ENCODE assay signal across 12 mouse cellular contexts in genomic region chr4:141570004-141570403, GRCm38 (mm10). TPM values are rescaled to one million over a fixed set of nuclear protein-coding genes. Genes with fewer than 3 reads are reported as not detected.
A peak's percentile ranks its signal among the peaks of the same experiment; 100 is the strongest.
DNase-seq lines count a peak whose midpoint lies in the region; ATAC-seq and TF ChIP-seq lines count a peak whose summit lies in the region.
"Had no signal": no experiment of that assay in that cellular context is flagged by ENCODE, and none has a peak within 500 bp of the region (broad histone marks: within the 10 kb centered on the region; RNA-seq: fewer than 3 reads in every experiment).

No protein-coding gene starts in this region.

- peak; percentile 96 for TF ChIP-seq EP300 in lung, postnatal 0 days (IDR thresholded peaks at IDR 0.05)

- TF ChIP-seq CTCF in lung, postnatal 0 days (IDR thresholded peaks at IDR 0.05): no peak
- TF ChIP-seq CTCF in midbrain, postnatal 0 days (IDR thresholded peaks at IDR 0.05): no peak

- H3K27ac ChIP-seq in lung, postnatal 0 days (ENCODE audit: low read length): 0 out of 2 replicates have a peak overlapping the region, but pooled peaks have one; percentile 7
- H3K27ac ChIP-seq in midbrain, postnatal 0 days (ENCODE audit: low read depth, low read length): no peak overlapping the region
- H3K27ac ChIP-seq: intestine, embryonic 15.5 days had no signal

- intact Hi-C loops in gastrocnemius, postnatal 36 days (cut with DNase I): no loop called here
- intact Hi-C loops in heart, postnatal 14 days (cut with DNase I): loop anchor here (5.0 kb wide), 2 partner anchors 33 to 183 kb away; partner anchors contain the start of gene Spen

- 42% methylated on average over 6 of the region's 6 CpGs for WGBS in lung, postnatal 0 days
- 73% methylated on average over 6 of the region's 6 CpGs for WGBS in midbrain, postnatal 0 days

- no peak overlapping the region for H3K4me2 ChIP-seq in lung, postnatal 0 days (replicated peaks; ENCODE audit: low read depth, low read length)
- H3K4me2 ChIP-seq in midbrain, postnatal 0 days (ENCODE audit: low read depth, low read length, poor library complexity, severe bottlenecking): no peak overlapping the region
- H3K4me2 ChIP-seq: intestine, embryonic 15.5 days; lung, embryonic 14.5 days had no signal

- ATAC-seq in lung, postnatal 0 days: peak; percentile 40
- no peak for ATAC-seq in midbrain, postnatal 0 days (ENCODE audit: low FRiP score)
- ATAC-seq: intestine, embryonic 15.5 days had no signal

- no peaks in the 10 kb centered on the region for H3K9me3 ChIP-seq in lung, postnatal 0 days (ENCODE audit: low read length)
- H3K9me3 ChIP-seq in midbrain, postnatal 0 days (ENCODE audit: low read length): no peaks in the 10 kb centered on the region
- H3K9me3 ChIP-seq: intestine, embryonic 15.5 days had no signal

- H3K36me3 ChIP-seq in lung, postnatal 0 days (ENCODE audit: insufficient read depth, low read length): no peaks in the 10 kb centered on the region
- H3K36me3 ChIP-seq in midbrain, postnatal 0 days (ENCODE audit: insufficient read depth, low read length): no peaks in the 10 kb centered on the region
- H3K36me3 ChIP-seq: intestine, embryonic 15.5 days had no signal

- H3K4me3 ChIP-seq in lung, postnatal 0 days (ENCODE audit: low read depth, low read length): no peak overlapping the region
- no peak overlapping the region for H3K4me3 ChIP-seq in midbrain, postnatal 0 days (ENCODE audit: low read depth, low read length)
- H3K4me3 ChIP-seq: intestine, embryonic 15.5 days had no signal

- DNase-seq in gastrocnemius, postnatal 25 days: peak; percentile 46
- DNase-seq in gastrocnemius, postnatal 36 days: no peak
- peak; percentile 100 for DNase-seq in ES-CJ7 (ENCODE audit: low read depth, low spot score)
- peak; percentile 49 to 52 for DNase-seq in heart, postnatal 14 days
- DNase-seq in lung, postnatal 0 days (ENCODE audit: low spot score): peak; percentile 82
- no peak for DNase-seq in midbrain, postnatal 0 days (ENCODE audit: low spot score)
- DNase-seq in spleen, adult 18-20 months: no peak
- no peak for DNase-seq in natural killer cell, adult 2 months (ENCODE audit: low spot score in 2 of 2)
- DNase-seq: lung, embryonic 14.5 days had no signal

- H3K4me1 ChIP-seq in lung, postnatal 0 days (ENCODE audit: insufficient read depth, low read depth, low read length): peaks cover 14% of the 10 kb centered on the region
- no peaks in the 10 kb centered on the region for H3K4me1 ChIP-seq in midbrain, postnatal 0 days (ENCODE audit: insufficient read depth, low read length)

- H3K9ac ChIP-seq in lung, postnatal 0 days (replicated peaks; ENCODE audit: low read depth): no peak overlapping the region
- H3K9ac ChIP-seq in midbrain, postnatal 0 days (replicated peaks; ENCODE audit: low read length, poor library complexity, severe bottlenecking): no peak overlapping the region
- H3K9ac ChIP-seq: intestine, embryonic 15.5 days; lung, embryonic 14.5 days had no signal

- no peaks in the 10 kb centered on the region for H3K27me3 ChIP-seq in lung, postnatal 0 days (replicated peaks; ENCODE audit: insufficient read depth, low read length)
- no peaks in the 10 kb centered on the region for H3K27me3 ChIP-seq in midbrain, postnatal 0 days (ENCODE audit: insufficient read depth, low read length)
- H3K27me3 ChIP-seq: intestine, embryonic 15.5 days had no signal

RNA-seq across cellular contexts. Expression of gene Spen, which starts 31.6 kb away (rescaled TPM):
- 10 to 100 TPM; 18.6 to 19.9 TPM for total RNA-seq in gastrocnemius, postnatal 25 days (2021)
- total RNA-seq in gastrocnemius, postnatal 36 days (2021): 10 to 100 TPM; 17.1 to 21.8 TPM
- total RNA-seq in heart, postnatal 14 days (2021): 10 to 100 TPM; 33.8 to 34.0 TPM
- polyA plus RNA-seq in lung, postnatal 0 days (2015; fragmentation: Nextera tagmentation; extraction: Ambion mirVana): 5.7 and 8.8 TPM in 2 replicates
- total RNA-seq in midbrain, postnatal 0 days (2014; rRNA removed): 20.0 and 23.2 TPM in 2 replicates
- 8.6 and 13.6 TPM in 2 replicates for polyA plus RNA-seq in midbrain, postnatal 0 days (2015; fragmentation: Nextera tagmentation; extraction: Ambion mirVana)

RNA-seq across cellular contexts. Expression of gene Fblim1, which starts 35.9 kb away (rescaled TPM):
- 1 to 10 TPM; 1.5 to 4.7 TPM for total RNA-seq in gastrocnemius, postnatal 25 days (2021)
- total RNA-seq in gastrocnemius, postnatal 36 days (2021): under 1 TPM; 0.64 to 0.84 TPM
- total RNA-seq in heart, postnatal 14 days (2021): 100 to 1,000 TPM; 299 to 338 TPM
- 52.3 and 57.5 TPM in 2 replicates for polyA plus RNA-seq in lung, postnatal 0 days (2015; fragmentation: Nextera tagmentation; extraction: Ambion mirVana)
- total RNA-seq in midbrain, postnatal 0 days (2014; rRNA removed): 24.0 and 26.2 TPM in 2 replicates
- polyA plus RNA-seq in midbrain, postnatal 0 days (2015; fragmentation: Nextera tagmentation; extraction: Ambion mirVana): 23.1 and 24.1 TPM in 2 replicates

RNA-seq across cellular contexts. Expression of gene Tmem82, which starts 48.4 kb away (rescaled TPM):
- 1 to 10 TPM; 1.2 to 2.3 TPM for total RNA-seq in gastrocnemius, postnatal 25 days (2021)
- total RNA-seq in gastrocnemius, postnatal 36 days (2021): 1 to 10 TPM in 1 of 2 experiments, under 1 TPM in 1; 0.62 to 1.4 TPM
- 10 to 100 TPM; 30.1 to 35.4 TPM for total RNA-seq in heart, postnatal 14 days (2021)
- polyA plus RNA-seq in lung, postnatal 0 days (2015; fragmentation: Nextera tagmentation; extraction: Ambion mirVana): 3.5 and 3.6 TPM in 2 replicates
- total RNA-seq in midbrain, postnatal 0 days (2014; rRNA removed): 0.33 and 1.4 TPM in 2 replicates
- polyA plus RNA-seq in midbrain, postnatal 0 days (2015; fragmentation: Nextera tagmentation; extraction: Ambion mirVana): 0.68 and 0.85 TPM in 2 replicates

RNA-seq across cellular contexts. Expression of gene Slc25a34, which starts 53.6 kb away (rescaled TPM):
- 10 to 100 TPM; 14.7 to 14.8 TPM for total RNA-seq in gastrocnemius, postnatal 25 days (2021)
- 10 to 100 TPM; 10.3 to 26.0 TPM for total RNA-seq in gastrocnemius, postnatal 36 days (2021)
- total RNA-seq in heart, postnatal 14 days (2021): 100 to 1,000 TPM; 121 TPM
- polyA plus RNA-seq in lung, postnatal 0 days (2015; fragmentation: Nextera tagmentation; extraction: Ambion mirVana): 1.1 and 1.2 TPM in 2 replicates
- 7.4 and 10.6 TPM in 2 replicates for total RNA-seq in midbrain, postnatal 0 days (2014; rRNA removed)
- polyA plus RNA-seq in midbrain, postnatal 0 days (2015; fragmentation: Nextera tagmentation; extraction: Ambion mirVana): 2.0 and 2.1 TPM in 2 replicates
- polyA plus RNA-seq: embryonic facial prominence, embryonic 11.5 days; lung, embryonic 14.5 days; neural tube, embryonic 11.5 days had no signal

Comparison
In these comparisons a context has a peak if more than half of its experiments do, and no peak if none do; other contexts are left out.
1. DNase-seq: peak in gastrocnemius, postnatal 25 days (single experiment), ES-CJ7 (single experiment), heart, postnatal 14 days (2 of 2) and lung, postnatal 0 days (single experiment); none in gastrocnemius, postnatal 36 days (0 of 2), midbrain, postnatal 0 days (single experiment), spleen, adult 18-20 months (0 of 2) and natural killer cell, adult 2 months (0 of 2).
2. RNA of gene Fblim1, which starts 35.9 kb away (total RNA-seq): 299 to 338 TPM in heart, postnatal 14 days; 24.0 to 26.2 TPM in midbrain, postnatal 0 days, 1.5 to 4.7 TPM in gastrocnemius, postnatal 25 days and 0.64 to 0.84 TPM in gastrocnemius, postnatal 36 days; every median in the first group is over 10 times any median in the second.
3. RNA of gene Tmem82, which starts 48.4 kb away (total RNA-seq): 30.1 to 35.4 TPM in heart, postnatal 14 days; 1.2 to 2.3 TPM in gastrocnemius, postnatal 25 days, 0.62 to 1.4 TPM in gastrocnemius, postnatal 36 days and 0.33 to 1.4 TPM in midbrain, postnatal 0 days; every median in the first group is over 4 times any median in the second.